In genomic region chr7:90301942-90302646, GRCm38 (mm10) we compare ENCODE assay signal across 7 mouse cellular contexts. TPM values are rescaled to one million over a fixed set of nuclear protein-coding genes. Genes with fewer than 3 reads are reported as not detected.
DNase-seq lines count a peak whose midpoint lies in the region; ATAC-seq and TF ChIP-seq lines count a peak whose summit lies in the region.

Gene Sytl2 (plus strand): TSS chr7:90302252.

- H3K9ac ChIP-seq in limb, embryonic 15.5 days = peak within 1 kb of the TSS; percentile 51
- H3K9ac ChIP-seq in midbrain, embryonic 16.5 days (ENCODE audit: low read depth, low read length) = peak within 1 kb of the TSS; percentile 65

- peaks cover 10% of the 10 kb centered on the region; the same call in 1 of the 2 replicates for H3K27me3 ChIP-seq in limb, embryonic 15.5 days
- peaks cover 9% of the 10 kb centered on the region; the same call in 1 of the 2 replicates for H3K27me3 ChIP-seq in midbrain, embryonic 16.5 days (ENCODE audit: control insufficient read depth, insufficient read depth, low read depth, low read length)

- H3K27ac ChIP-seq in cortical plate, adult 2 months (ENCODE audit: insufficient read depth, low read length) = no peak within 1 kb of the TSS
- peak within 1 kb of the TSS; percentile 67 for H3K27ac ChIP-seq in limb, embryonic 15.5 days
- H3K27ac ChIP-seq in midbrain, embryonic 16.5 days (ENCODE audit: low read length) = no peak within 1 kb of the TSS

- no peak for TF ChIP-seq POLR2A in cortical plate, adult 2 months (IDR thresholded peaks at IDR 0.05; ENCODE audit: extremely low read depth, insufficient read depth, low read length)

- TF ChIP-seq CTCF in cortical plate, adult 2 months (IDR thresholded peaks at IDR 0.05; ENCODE audit: extremely low read depth, insufficient read depth, low read length) = no peak

- DNase-seq in adrenal gland, adult 2 months = peak; percentile 81
- peak; percentile 59 for DNase-seq in kidney, adult 11 months
- DNase-seq in spleen, postnatal 14 days (ENCODE audit: low spot score in 2 of 2) = peak; percentile 27 to 42

- H3K4me1 ChIP-seq in cortical plate, adult 2 months (ENCODE audit: control insufficient read depth, insufficient read depth, low read length) = no peaks in the 10 kb centered on the region
- peaks cover 8% of the 10 kb centered on the region; the same call in 1 of the 2 replicates for H3K4me1 ChIP-seq in limb, embryonic 15.5 days
- H3K4me1 ChIP-seq in midbrain, embryonic 16.5 days (ENCODE audit: control insufficient read depth, insufficient read depth, low read length) = peaks cover 6% of the 10 kb centered on the region

- H3K4me2 ChIP-seq in limb, embryonic 15.5 days = peak within 1 kb of the TSS; percentile 91
- H3K4me2 ChIP-seq in midbrain, embryonic 16.5 days (ENCODE audit: low read length) = peak within 1 kb of the TSS; percentile 96

- H3K9me3 ChIP-seq in limb, embryonic 15.5 days = no peaks in the 10 kb centered on the region
- no peaks in the 10 kb centered on the region; the same call in 1 of the 2 replicates for H3K9me3 ChIP-seq in midbrain, embryonic 16.5 days (replicated peaks; ENCODE audit: control insufficient read depth, low read length, poor library complexity, severe bottlenecking)

- ATAC-seq in granulocyte monocyte progenitor cell, adult 5-6 weeks (replicated peaks; ENCODE audit: poor library complexity, severe bottlenecking) = peak; percentile 85
- peak; percentile 67; the same call in 1 of the 2 replicates for ATAC-seq in limb, embryonic 15.5 days (ENCODE audit: insufficient number of reproducible peaks, low FRiP score, low TSS enrichment, low read depth)
- ATAC-seq in midbrain, embryonic 16.5 days = peak; percentile 93

- WGBS in limb, embryonic 15.5 days = under 1% methylated on average over 38 of the region's 43 CpGs
- WGBS in midbrain, embryonic 16.5 days = 2% methylated on average over 41 of the region's 43 CpGs

- no peaks in the 10 kb centered on the region for H3K36me3 ChIP-seq in limb, embryonic 15.5 days
- H3K36me3 ChIP-seq in midbrain, embryonic 16.5 days (ENCODE audit: control insufficient read depth, insufficient read depth, low read length) = no peaks in the 10 kb centered on the region

- H3K4me3 ChIP-seq in cortical plate, adult 2 months (ENCODE audit: insufficient read depth, low read length) = peak within 1 kb of the TSS; percentile 36
- peak within 1 kb of the TSS; percentile 58 for H3K4me3 ChIP-seq in limb, embryonic 15.5 days
- peak within 1 kb of the TSS; percentile 56 for H3K4me3 ChIP-seq in midbrain, embryonic 16.5 days (ENCODE audit: low read depth, low read length)

RNA-seq across cellular contexts. Expression of gene Sytl2, which starts in this region (rescaled TPM):
- 1 to 10 TPM; 6.2 to 8.8 TPM for total RNA-seq in adrenal gland, adult 2 months (2021)
- 0.77 and 1.8 TPM in 2 replicates for polyA plus RNA-seq in adrenal gland, adult 2 months (2012; rRNA removed)
- 119 and 134 TPM in 2 replicates for polyA plus RNA-seq in cortical plate, adult 2 months (2012; rRNA removed)
- total RNA-seq in granulocyte monocyte progenitor cell, adult 5-6 weeks (2014; fragmentation: Nextera tagmentation) = not detected in 2 replicates
- total RNA-seq in granulocyte monocyte progenitor cell, adult 5-6 weeks (2017) = not detected in 2 replicates
- polyA plus RNA-seq in limb, embryonic 15.5 days (2015; fragmentation: Nextera tagmentation; extraction: Ambion mirVana) = 15.0 and 19.8 TPM in 2 replicates
- 8.4 and 8.7 TPM in 2 replicates for polyA plus RNA-seq in midbrain, embryonic 16.5 days (2015; fragmentation: Nextera tagmentation; extraction: Ambion mirVana)

Comparison
In these comparisons a context has a peak if more than half of its experiments do, and no peak if none do; other contexts are left out.
1. RNA of gene Sytl2 (total RNA-seq): 6.2 to 8.8 TPM in adrenal gland, adult 2 months; not detected in granulocyte monocyte progenitor cell, adult 5-6 weeks; every median in the first group is over 4 times any median in the second.
2. Peak in ATAC-seq in granulocyte monocyte progenitor cell, adult 5-6 weeks; RNA of the gene not detected or under 1 TPM.
3. Peak in every context shown above with its lines, with median percentiles within 50 percentile points of each other: DNase-seq, H3K4me3 ChIP-seq and ATAC-seq.